Mouse (Mus musculus) MEL-GATA-1-ER (cell line): ENCODE data around the gene Cend1.
A peak's percentile ranks its signal among the peaks of the same experiment; 100 is the strongest.

ENCODE experiments used
- DNase-seq: peaks from one replicate; pipeline ENCODE4 v3.0.0-alpha.2; 2012; ENCODE audit warnings: low read depth; ENCODE audit errors: extremely low read depth

Gene Cend1

DNA sequence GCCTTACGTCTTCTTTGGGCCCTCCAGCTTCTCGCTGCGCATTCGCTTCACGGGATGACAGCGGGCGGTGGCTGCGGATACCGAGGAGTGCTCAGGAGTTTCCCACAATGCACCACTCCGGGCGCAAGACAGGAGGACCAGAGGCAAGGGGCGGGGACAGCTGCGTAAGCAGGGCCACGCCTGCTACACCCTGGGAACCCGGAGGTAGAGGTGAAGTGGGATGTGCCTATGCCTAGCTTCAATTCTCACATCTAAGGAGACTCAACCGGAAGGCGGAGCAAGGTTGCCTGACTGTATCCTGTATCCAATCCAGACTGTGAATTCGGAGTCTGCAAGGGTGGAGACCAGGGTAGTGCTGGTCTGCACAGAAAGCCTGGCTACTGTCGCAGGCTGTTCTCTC, at the start of gene Cend1:
Gene Cend1 (minus strand): TSS at position 182 of the 400 bp plus-strand sequence.
- DNase-seq = no peak

DNA sequence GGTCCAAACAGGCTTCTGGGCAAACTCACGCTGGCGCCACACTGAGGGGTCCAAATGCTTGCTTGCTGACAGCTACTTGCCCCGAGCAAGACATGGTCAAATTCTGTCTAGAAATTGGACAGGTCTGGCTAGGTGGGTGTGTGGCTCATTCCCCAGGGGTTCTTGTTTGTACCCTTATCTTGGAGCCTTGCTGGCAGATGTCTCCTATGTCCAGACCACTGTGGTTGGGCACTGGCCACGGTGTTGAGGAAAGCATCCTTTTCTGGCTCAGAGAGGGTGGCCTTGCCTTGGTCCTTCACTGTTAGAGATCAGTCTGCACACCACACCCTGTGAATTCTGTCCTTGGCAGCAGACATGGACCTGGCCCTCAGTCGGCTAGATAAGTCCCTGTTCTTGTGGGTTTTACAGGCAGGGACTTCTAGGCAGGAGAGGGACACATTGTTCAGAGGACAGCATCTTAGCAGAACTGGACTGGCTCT, 49.0 kb upstream of the Cend1 start:
- DNase-seq = no peak

GRCm38 (mm10) chr7:141477578-141478269, 48.4 kb upstream of the Cend1 start:
- no peak for DNase-seq

DNA sequence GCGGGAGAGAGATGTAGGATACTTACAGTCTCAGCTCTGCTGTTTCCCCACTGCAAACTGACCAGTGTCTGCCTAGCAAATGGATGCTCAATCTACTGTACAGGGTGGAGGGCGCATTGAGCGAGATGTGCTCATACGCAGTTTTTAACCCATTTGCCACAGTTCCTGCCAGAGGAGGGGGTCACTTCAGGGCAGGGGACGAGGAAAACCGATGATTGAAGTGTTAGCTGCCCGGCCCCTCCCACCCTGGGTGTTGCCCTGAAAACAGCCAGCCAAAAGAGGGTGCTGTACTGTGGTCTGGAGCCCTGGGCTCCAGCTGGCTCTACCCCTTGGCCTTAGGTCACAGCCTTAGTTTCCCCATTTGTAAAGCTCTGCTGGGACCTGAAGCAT, 47.7 kb upstream of the Cend1 start:
- no peak for DNase-seq

DNA sequence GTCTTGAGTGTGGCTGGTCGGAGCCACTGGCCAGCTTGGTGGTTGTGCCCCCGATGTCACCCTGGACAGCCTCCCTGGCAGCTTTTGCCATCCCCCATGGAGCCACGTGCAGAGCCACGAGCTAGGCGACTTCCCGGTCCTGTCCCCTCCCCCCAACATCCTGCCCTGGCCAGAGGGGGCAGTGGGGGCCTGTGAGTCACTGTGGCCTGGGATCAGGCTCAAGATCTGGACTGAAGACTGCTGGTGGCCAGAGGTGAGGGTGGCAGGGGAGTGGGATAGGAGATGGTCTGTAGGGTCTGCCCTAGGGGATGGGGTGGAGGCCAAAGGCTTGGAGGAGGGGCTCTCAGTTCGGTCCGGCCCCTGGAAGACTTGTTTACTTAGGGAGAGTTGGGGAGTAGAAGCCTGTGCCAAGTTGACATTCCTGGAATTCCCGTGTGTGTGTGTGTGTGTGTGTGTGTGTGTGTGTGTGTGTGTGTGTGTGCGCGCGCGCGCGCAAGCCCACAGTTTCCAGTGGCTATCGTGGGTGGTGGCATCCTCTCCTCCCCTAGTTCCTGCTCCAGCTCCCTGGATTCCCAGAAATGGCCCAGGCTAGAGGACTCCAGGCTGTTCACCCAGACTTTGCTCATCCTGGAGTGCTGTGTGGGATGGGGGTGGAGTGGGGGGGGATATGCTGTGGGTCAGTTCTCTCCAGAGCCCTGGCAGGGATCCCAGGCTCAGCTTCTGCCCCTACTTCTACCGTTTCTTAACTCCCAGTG, 47.1 kb upstream of the Cend1 start:
- DNase-seq = no peak

DNA sequence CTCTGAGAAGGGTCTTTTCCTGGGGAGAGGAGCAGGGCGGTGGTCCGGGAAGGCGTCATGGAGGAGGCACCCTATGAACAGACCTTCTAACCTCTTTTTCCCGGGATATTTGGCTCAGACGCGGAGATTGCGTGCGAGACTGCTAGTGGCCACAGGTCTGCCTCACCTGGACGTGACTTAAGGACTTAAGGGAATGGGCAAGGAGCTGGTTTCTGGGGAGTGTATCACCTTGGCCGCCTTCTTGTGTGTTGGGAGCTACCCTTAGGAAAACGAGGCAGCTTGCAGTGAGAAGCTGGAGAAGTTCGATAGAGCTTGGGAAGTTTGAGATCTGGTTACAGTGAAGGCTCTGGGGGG, 46.5 kb upstream of the Cend1 start:
- DNase-seq = no peak

DNA sequence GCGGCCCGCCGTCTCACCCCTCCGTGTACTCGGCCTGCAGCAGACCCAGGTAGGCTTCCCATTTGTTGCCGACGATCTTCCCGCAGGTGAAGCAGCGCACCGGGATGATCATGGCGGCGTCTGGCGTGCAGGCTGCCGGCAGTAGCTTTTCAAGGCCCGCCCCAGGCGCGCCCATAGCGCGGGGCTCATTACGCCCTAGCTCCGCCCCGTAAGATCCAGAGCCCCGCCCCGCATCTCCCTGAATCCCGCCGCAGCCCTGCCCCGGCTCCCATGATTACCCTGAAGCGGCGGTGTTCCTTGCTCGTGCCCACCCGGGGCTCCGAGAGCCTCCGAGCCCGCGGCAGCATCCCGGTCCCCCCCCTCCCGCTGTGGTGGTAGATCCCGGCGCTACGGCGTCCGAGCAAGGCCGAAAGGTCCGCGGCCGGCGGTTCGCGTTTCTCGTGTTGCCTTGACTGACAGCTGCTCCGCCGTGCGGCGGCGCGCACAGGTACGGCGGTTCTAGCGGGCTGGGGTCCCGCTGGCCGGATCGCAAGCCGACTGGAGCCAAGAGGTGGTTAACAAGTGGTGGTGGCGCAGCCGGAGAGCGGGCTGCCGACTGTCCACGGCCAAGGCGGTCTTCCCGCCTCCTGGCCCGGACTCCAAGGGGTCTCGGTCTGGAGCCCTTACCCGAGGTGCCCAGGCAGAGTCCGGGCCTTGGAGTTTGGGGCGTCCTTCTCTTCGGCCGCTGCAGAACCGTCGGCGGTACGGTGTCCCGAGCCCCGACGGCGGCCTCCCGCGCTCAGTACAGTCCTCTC, 45.9 kb upstream of the Cend1 start, which contains the start of the genes Polr2l and Tspan4:
Gene Polr2l (minus strand): TSS at position 122 of the 794 bp plus-strand sequence.
Gene Tspan4 (plus strand): TSS at position 230 of the 794 bp plus-strand sequence.
- no peak for DNase-seq

GRCm38 (mm10) chr7:141474160-141474559, 44.9 kb upstream of the Cend1 start:
- no peak for DNase-seq

- no peak for DNase-seq
Observed at GRCm38 (mm10) chr7:141472763-141473162, 43.5 kb upstream of the Cend1 start.

- DNase-seq = no peak
Observed at GRCm38 (mm10) chr7:141472226-141472625, 42.9 kb upstream of the Cend1 start.

GRCm38 (mm10) chr7:141471236-141471635, 41.9 kb upstream of the Cend1 start:
- DNase-seq = no peak

GRCm38 (mm10) chr7:141470637-141470944, 41.3 kb upstream of the Cend1 start:
- no peak for DNase-seq

GRCm38 (mm10) chr7:141469901-141470636, 40.8 kb upstream of the Cend1 start:
- no peak for DNase-seq

DNA sequence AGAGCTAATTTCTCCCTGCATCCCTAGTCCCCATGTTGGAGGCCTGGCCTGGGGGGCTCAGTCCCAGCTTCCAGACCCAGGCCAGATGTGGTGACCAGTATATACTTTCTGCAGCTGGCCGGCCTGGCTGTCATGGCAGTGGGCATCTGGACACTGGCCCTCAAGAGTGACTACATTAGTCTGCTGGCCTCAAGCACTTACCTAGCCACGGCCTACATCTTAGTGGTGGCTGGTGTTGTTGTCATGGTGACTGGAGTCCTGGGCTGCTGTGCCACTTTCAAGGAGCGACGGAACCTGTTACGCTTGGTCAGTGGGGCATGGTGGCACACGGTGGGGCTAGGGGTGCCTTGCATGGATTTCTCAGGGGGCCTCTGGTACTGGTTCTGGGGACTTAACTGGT, 40.1 kb upstream of the Cend1 start:
- no peak for DNase-seq

DNA sequence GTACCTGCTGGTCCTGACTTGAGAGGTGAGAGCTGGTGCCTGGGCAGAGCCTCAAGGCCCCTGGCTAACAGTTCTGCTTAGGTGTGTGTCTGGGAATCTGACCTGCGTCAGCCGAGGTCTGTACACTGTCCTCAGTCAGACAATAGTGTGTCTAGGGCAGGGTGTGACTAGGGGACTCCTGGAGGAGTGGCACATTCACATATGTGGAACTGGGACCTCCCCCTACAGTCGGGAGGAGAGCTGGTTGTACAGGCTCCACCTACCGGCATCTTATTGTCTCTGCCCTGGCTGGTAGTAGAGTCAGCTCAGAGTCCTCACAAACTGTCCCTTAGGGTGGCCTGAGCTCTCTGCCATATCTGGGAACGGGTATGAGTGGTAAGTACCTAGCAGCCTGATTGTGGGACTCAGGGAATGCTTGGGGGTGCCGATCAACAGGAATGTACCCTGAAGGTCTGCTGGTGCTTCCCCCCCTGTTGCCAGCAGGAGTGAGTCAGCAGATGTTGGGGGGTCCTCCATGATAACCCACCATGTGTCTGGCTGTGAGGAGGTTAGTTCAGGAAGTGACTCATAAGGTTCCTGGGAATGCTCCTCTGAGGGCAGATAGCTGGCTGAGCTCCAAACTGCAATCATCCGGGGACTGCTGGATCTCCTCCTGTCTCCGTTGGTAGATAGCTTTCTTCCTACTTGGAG, 39.4 kb upstream of the Cend1 start:
- DNase-seq = peak; percentile 90

DNA sequence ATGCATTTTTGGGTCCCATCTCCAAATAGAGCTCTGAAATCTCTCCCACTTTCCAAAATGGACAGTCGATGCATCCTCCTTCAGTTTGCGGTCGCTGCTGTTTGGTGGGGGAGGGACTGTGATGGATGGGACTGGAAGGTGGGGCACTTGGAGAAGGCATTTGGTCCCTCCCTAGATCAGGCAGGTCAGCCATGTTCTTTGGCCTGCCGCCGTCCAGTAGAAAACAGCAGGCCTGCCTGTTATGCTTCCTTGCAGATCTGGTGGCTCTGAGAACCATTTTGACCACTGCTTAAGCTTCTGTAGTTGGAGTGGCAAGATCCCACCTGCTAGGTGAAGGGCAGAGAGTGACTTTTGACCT, 38.9 kb upstream of the Cend1 start:
- DNase-seq = no peak

DNA sequence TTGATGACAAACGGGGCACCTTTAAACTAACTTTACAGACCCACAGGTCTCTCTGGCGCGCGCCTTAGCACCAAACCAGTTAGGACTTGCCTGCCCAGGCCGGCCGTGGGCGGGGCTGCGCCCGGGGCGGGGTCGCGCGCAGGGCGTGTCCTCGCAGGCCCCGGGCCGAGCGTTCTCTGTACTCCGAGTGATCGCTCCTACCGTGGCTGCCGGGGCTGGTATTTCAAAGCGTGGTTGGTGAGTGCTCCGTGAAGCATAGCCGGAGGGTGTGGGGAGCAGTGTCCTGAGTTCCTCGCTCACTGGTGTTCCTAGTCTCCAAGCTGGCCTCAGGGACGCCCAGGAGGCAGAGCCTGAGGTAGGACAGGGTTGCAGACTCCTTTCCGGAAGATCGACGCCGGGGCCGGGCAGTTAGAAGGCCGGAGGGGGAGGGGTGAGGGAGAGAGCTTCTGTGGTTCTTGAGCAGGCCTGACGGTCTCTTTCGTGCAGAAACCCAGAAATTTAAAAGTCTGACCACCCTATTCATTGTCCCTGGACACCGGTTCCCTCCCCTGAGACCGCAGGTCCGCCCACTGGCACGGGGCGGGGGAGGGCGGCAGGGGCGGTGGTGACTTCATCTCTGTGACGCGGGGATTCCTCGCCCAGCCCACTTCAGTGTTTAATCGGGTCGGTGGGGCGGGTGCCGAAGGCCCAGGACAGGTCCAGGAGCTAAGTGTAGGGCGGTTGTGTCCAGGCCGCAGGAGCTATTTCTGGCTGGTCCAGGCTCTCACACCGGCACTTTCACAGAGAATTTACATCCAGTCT, 38.1 kb upstream of the Cend1 start, which contains the start of gene Cd151:
Gene Cd151 (plus strand): TSS at position 163 of the 801 bp plus-strand sequence.
- no peak for DNase-seq

DNA sequence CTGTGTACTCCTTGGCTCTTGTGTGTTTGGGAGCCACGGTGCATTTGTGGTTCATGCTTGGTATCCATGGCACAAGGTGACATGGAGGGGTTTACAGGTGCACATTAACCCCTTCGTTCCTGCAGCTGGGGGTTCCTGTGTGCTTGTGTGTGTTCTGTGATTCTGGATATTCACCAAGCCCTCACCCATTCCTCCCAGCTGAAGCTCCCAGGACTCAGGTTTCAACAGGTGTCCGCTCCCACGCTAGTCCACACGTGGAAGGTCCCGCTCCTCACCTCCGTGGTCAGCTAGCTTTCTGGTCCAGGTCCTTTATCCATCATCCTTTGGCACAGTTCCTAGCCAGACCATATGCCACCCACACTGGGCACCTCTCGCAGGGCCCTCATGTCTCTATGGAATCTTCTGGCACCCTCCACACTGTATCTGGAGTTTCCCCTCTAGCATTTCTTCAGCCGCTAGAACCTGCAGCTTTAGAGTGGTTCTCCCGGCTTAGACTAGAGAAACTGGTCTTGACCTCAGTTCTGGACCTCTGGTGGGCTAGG, 37.4 kb upstream of the Cend1 start:
- DNase-seq = no peak

- no peak for DNase-seq
Observed at GRCm38 (mm10) chr7:141466045-141466394, 36.7 kb upstream of the Cend1 start.
